Mouse (Mus musculus) liver, adult 2 months (tissue): ENCODE results near the gene Spon1.

Source experiments
- CTCF ChIP-seq: fragments of 200-500 bp; IDR thresholded peaks from 2 replicates; pipeline ENCODE4 v1.5.1; 2011; ENCODE audit warnings: low read depth, low read length, control low read depth
- POLR2A ChIP-seq: fragments of 200-500 bp; IDR thresholded peaks from 2 replicates; pipeline ENCODE4 v1.6.1; 2011; ENCODE audit warnings: low read length, control low read depth; ENCODE audit not compliant: insufficient read depth; ENCODE audit errors: extremely low read depth

GRCm38 (mm10) chr7:113765133-113765532 is 665 bp upstream of the Spon1 start:
- TF ChIP-seq CTCF (no peak), POLR2A (no peak)
